Mouse (Mus musculus) midbrain, embryonic 14.5 days (tissue): ENCODE results near the gene Lrrtm3. TPM values are rescaled to one million over a fixed set of nuclear protein-coding genes. Genes with fewer than 3 reads are reported as not detected.
A peak's percentile ranks its signal among the peaks of the same experiment; 100 is the strongest.

Experiments
- ATAC-seq: fragments of 200-750 bp; cut with Nextera tagmentation; 2 replicates; pipeline ENCODE4 v1.8.0; 2017; ENCODE audit warnings: moderate number of reproducible peaks, moderate library complexity; ENCODE audit not compliant: low FRiP score, low TSS enrichment
- DNase-seq: peaks from one replicate; pipeline ENCODE4 v3.0.0-alpha.2; 2015
- H3K27ac ChIP-seq: fragments of 300-500 bp; sonication (generic); replicated peaks from 2 replicates; pipeline ENCODE4 v1.5.1; 2014; ENCODE audit warnings: mild to moderate bottlenecking, low read depth, low read length, moderate library complexity
- H3K27me3 ChIP-seq: fragments of 300-500 bp; sonication (generic); 2 replicates; pipeline ENCODE4 v1.6.1; 2014; ENCODE audit warnings: low read length, control low read depth, mixed read lengths; ENCODE audit not compliant: control insufficient read depth, insufficient read depth
- H3K36me3 ChIP-seq: fragments of 300-500 bp; sonication (generic); 2 replicates; pipeline ENCODE4 v1.6.1; 2014; ENCODE audit warnings: low read length, control low read depth; ENCODE audit not compliant: control insufficient read depth, insufficient read depth
- H3K4me1 ChIP-seq: fragments of 300-500 bp; sonication (generic); 2 replicates; pipeline ENCODE4 v1.6.1; 2014; ENCODE audit warnings: mild to moderate bottlenecking, antibody characterized with exemption, low read length, control low read depth; ENCODE audit not compliant: control insufficient read depth, insufficient read depth
- H3K4me2 ChIP-seq: fragments of 300-500 bp; sonication (generic); 2 replicates; pipeline ENCODE4 v1.6.1; 2014; ENCODE audit warnings: mild to moderate bottlenecking, low read length, moderate library complexity
- H3K4me3 ChIP-seq: fragments of 300-500 bp; sonication (generic); replicated peaks from 2 replicates; pipeline ENCODE4 v1.5.1; 2014; ENCODE audit warnings: low read depth, low read length
- H3K9ac ChIP-seq: fragments of 300-500 bp; sonication (generic); replicated peaks from 2 replicates; pipeline ENCODE4 v1.6.1; 2014; ENCODE audit warnings: mild to moderate bottlenecking, low read length, moderate library complexity
- H3K9me3 ChIP-seq: fragments of 300-500 bp; sonication (generic); 2 replicates; pipeline ENCODE4 v1.6.1; 2016; ENCODE audit warnings: low read length, control low read depth, mixed read lengths; ENCODE audit not compliant: control insufficient read depth
- WGBS: fragments of 180-500 bp; shearing (Covaris S2); extraction: QIAGEN DNeasy Blood & Tissue Kit; methylation state at CpG from one replicate; pipeline ENCODE4 v1.1.7; 2014; 5-methylcytosine and 5-hydroxymethylcytosine counted together
- polyA plus RNA-seq: library from polyadenylated mRNA; unstranded; fragments of >200 nt; fragmentation: Nextera tagmentation; extraction: Ambion mirVana; gene quantifications from 2 replicates; pipeline ENCODE4 v1.2.1, GENCODE M21; 2014

Gene Lrrtm3
- polyA plus RNA-seq, 1 experiment from 2014 or later = 27.7 TPM

DNA sequence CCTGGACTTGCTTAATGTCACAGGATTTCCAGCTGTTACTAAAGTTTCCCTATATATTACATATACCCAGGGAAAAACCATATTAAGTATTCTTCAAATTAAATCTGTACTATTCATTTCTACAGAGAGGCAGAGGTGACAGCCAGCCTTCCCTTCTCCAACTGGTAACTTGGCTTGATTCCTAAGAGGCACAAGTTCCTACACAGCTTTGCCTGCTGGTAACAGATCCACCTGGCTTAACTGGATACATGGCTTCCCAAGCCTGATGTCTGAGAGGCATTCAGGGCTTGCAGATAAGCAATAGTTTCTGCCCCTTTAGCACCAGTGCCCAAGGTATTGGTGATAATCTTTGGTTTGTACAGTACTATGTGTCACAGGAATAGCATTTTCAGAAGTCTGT, 190.2 kb downstream of the Lrrtm3 start:
- Histone ChIP-seq H3K4me3 (no peak overlapping the region), H3K27ac (no peak overlapping the region), H3K9ac (no peak overlapping the region), H3K4me2 (no peak overlapping the region), H3K9me3 (no peaks in the 10 kb centered on the region), H3K36me3 (no peaks in the 10 kb centered on the region), H3K4me1 (no peaks in the 10 kb centered on the region), H3K27me3 (no peaks in the 10 kb centered on the region)
- ATAC-seq (no peak), DNase-seq (no peak)

DNA sequence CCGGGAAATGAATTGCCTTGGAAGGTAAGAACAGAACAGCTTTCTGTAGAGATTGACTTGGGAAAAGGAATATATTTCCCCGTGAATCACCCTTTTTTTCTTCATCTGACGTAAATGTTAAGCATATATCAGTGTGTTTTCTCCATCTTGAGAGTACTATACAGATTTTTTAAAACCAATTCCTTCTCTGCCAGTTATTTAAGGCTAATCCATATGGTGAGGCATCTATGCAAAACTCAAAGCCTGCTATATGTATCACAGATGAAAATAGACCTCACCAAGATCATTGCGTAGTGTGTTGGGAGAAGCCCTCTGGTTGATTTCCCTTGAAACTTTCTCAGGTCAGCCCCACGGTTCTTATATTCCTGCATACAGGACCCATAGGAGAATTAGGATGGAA, 195.5 kb downstream of the Lrrtm3 start:
- Histone ChIP-seq H3K9ac (no peak overlapping the region), H3K27me3 (no peaks in the 10 kb centered on the region), H3K4me3 (no peak overlapping the region), H3K4me2 (no peak overlapping the region), H3K4me1 (no peaks in the 10 kb centered on the region), H3K36me3 (no peaks in the 10 kb centered on the region), H3K9me3 (no peaks in the 10 kb centered on the region), H3K27ac (no peak overlapping the region)
- ATAC-seq = no peak
- WGBS = 91% methylated on average over 5 of the region's 5 CpGs
- no peak for DNase-seq

DNA sequence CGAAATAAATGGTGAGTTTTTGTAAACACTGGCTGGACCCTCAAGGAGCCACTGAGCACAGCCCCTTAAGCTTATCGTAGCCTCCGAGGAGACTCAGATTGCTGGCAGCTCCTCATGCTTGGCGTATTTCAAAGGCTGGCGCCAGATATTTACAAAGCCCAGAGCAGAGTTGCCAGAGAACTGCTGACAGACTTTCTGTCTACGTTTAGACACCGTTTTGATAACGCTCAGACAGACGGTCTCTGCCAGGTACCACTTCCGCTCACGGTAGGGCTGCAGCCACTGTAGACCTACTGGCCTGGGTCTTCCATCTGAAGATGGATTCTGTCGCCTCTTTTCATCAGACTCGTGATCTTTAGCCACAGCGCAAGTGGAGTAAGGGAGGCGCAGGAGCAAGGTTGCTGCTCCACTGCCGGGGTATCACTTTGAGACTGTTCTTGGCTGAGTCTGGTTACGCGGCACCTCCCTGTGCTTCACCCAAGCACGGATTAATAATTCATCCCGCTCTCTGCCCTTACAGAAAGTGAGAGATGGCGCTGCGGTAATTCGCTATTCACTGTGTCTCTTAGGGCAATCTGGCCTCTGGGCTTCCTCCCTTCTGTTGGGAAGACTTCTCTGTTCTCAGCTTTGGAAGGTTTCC, 203.5 kb downstream of the Lrrtm3 start:
- no peaks in the 10 kb centered on the region for H3K36me3 ChIP-seq
- H3K4me3 ChIP-seq = no peak overlapping the region
- no peak overlapping the region for H3K27ac ChIP-seq
- H3K27me3 ChIP-seq = no peaks in the 10 kb centered on the region
- 89% methylated on average over 23 of the region's 23 CpGs for WGBS
- no peak overlapping the region for H3K9ac ChIP-seq
- ATAC-seq (no peak), DNase-seq (no peak)
- H3K4me2 ChIP-seq = no peak overlapping the region
- no peaks in the 10 kb centered on the region for H3K9me3 ChIP-seq
- no peaks in the 10 kb centered on the region for H3K4me1 ChIP-seq

DNA sequence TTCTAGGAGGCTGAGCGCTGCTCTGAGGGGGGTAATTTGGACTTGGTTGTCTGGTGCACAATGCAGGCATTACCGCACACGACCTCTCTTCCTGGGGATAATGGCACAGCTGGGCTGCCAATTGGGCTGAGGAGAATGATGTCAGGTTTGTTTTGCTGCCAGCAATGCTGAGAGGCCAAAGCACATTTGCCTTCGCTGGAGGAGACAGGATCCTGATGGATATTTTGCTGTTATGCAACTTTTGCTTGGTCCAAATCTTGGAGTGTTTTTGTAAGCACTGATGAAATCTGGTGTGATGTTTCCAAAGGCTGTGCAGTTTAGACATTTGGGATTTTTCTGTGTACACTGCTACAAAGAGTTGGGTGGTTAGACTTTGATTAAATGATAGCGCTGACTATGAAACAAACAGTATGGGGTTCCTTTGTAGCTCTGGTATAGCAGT, 209.6 kb downstream of the Lrrtm3 start:
- Histone ChIP-seq H3K9me3 (no peaks in the 10 kb centered on the region), H3K4me3 (no peak overlapping the region), H3K4me2 (no peak overlapping the region), H3K9ac (no peak overlapping the region), H3K4me1 (no peaks in the 10 kb centered on the region), H3K27ac (no peak overlapping the region), H3K27me3 (no peaks in the 10 kb centered on the region), H3K36me3 (no peaks in the 10 kb centered on the region)
- peak; percentile 2 for DNase-seq
- WGBS = 70% methylated on average over 5 of the region's 5 CpGs
- ATAC-seq = no peak

Other genes with a start within 250 kb of the Lrrtm3 start
- 1.2 and 2.1 TPM in 2 replicates for gene Gm10118, start 162.8 kb downstream of the Lrrtm3 start, polyA plus RNA-seq